Mouse (Mus musculus) bone marrow macrophage, adult 2 months (primary cell): ENCODE measurements at regions not wholly inside any gene's neighbourhood (a gene's known extent, or its start where the extent isn't known, plus 50 kb on each side); places are given as distances from the start of the nearest gene placed in this dataset.

Source experiments
- CTCF ChIP-seq: IDR thresholded peaks from 2 replicates; pipeline ENCODE4 v1.5.1; 2012; ENCODE audit warnings: low read depth, mild to moderate bottlenecking, low read length, moderate library complexity
- POLR2A ChIP-seq: IDR thresholded peaks from 2 replicates; pipeline ENCODE4 v1.6.1; 2012; ENCODE audit warnings: mild to moderate bottlenecking, low read depth, low read length, borderline replicate concordance

DNA sequence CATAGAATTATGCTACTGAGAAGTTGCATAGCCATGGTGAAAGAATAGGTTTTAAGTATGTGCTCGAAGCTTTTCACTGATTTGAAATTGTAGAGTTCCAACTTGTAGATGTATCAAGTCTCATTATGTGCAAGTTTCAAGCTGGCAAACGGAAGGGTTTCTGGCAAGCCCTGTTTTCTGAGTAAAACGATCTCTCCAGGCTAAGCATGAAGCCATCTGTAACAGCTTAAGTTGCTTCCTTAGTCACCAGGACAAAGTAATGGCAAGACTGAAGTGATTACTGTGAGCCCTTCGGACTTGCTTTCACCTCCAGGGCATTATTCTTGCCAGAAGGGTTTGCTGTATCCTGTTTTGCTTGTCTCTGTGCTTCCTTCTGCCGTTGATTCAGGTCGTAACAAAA is 163.7 kb downstream of the Trim52 start:
- TF ChIP-seq CTCF: no peak
- TF ChIP-seq POLR2A: no peak
